Mouse (Mus musculus): ENCODE results near the gene Tpcn2.

Tpcn2 gene

DNA sequence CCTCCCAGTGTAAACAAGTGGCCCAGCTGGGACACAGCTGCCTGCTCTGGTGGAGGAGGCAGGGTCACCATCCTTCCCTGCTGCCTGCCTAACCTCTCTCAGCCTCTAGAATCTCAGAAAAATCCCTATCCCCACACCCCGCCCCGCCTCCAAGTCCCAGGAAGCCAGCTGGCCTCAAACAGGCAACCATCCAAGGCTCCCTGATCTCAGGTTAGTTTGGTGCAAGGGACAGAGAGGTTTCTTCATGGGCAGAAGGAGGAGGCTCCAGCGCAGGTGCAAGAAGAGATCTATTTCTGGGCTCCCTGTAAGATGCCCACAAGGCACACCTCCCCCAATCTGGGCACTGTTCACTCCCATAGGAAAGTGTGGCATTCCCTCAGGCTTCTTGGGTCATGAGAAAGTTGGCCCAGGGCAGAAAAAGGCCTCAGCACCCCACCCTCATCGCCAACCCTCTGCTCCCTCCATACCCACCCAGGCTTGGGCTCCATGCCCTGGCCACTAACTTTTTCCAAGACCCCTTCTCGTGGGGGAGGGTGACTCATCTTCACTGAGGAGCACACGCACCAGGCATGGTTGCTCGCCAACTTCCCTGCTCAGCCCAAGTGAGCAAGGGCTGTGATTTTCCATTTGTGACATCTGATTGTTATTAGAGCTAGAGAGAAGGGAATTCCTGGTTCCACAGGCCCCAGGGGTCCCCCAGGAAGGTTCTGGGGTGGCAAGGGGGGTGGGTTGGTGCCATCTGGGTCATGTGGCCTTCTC, 15.9 kb upstream of the Tpcn2 start:
- DNase-seq (ENCODE audit: low spot score) = no peak

DNA sequence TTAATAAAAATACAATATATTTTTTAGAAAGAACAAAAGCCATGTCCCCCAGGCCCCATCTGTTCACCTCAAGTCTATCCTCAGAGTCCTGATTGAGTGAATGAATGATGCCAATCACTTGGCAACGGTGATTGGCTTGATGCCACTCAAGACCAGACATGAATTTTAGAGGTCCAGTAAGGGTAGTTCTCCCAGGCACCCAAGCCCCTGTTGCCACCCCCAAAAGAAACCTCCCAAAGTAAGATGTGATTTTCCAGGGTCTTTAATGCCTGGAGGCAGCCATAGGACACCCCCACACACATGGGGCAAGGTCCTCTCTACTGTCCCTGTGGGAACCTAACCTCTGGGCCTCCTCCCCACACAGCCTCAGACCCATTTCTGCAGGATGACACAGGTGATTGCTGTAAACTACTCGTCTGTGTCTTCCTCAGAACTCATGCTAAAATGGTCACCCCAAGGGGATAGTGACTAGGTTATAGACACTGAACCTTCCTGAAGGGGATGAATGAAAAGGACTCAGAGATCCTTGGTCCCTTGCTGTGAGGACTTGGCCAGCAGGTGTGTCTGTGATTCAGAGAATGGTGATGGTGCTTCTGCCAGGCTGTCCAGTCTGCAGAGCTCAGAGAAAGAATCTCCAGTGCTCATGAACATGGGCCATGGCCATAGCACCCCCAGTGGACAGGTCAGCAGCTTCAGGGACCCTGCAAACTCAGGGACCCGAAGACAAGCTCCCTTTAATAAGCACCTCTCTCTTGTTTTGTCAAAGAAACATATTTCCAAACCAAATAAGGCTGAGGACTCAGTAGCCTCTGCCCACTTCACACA, 15.1 kb upstream of the Tpcn2 start:
- no peak for DNase-seq (ENCODE audit: low spot score)

DNA sequence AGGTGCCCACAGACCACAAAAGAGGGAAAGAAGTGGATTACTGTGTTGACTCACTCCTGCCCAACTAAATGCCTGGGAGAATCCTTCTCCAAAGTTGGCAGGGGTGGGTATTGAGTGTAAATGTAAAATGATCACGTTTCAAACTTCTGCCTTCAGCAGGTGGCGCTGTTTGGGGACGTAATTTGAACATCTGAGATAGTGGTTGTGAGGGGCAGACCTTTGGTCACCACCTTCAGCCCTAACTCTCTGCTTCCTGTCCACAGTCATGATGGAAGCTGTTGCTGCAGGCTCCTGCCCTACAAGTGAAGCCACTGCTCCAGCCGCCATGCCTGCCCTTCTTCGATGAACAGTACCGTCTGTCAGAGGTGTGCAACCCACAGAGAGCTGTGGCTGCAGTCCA, 10.0 kb upstream of the Tpcn2 start:
- no peak for DNase-seq (ENCODE audit: low spot score)

DNA sequence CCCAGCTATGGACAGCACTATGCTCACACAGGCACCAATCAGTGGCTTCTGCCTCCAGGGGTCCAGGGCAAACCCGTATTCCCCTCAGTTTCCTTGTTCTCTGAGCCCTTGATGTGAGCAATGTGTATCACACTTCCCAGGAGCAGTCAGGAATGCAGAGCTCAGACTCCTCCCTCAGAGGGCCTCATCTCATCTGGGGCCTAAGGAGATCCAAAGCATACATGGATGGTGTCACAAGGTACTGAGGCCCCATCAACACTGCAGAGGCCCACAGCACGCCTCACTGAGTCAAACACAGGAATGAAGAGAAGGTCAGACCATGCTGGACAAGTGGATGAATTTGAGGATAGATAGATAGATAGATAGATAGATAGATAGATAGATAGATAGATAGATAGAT, 8.9 kb upstream of the Tpcn2 start:
- no peak for DNase-seq (ENCODE audit: low spot score)

DNA sequence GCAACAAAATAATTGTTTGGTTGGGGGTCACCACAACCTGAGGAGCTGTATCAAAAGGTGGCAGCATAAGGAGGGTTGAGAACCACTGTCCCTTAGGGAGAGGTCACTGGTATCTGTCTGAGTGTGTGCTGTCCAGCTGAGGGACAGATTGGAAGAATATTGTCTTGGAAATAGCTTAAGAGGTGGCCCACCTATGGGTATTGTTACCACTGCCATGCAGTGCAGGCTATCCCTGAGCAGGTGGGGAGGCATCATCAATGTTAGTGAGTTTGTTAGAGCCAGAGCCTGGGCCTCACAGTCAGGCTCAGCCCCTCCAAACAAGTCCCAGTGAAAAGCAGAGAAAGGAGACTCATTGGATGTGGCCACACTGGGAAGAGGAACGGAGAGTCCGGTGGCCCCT, 8.0 kb upstream of the Tpcn2 start:
- DNase-seq (ENCODE audit: low spot score) = no peak

DNA sequence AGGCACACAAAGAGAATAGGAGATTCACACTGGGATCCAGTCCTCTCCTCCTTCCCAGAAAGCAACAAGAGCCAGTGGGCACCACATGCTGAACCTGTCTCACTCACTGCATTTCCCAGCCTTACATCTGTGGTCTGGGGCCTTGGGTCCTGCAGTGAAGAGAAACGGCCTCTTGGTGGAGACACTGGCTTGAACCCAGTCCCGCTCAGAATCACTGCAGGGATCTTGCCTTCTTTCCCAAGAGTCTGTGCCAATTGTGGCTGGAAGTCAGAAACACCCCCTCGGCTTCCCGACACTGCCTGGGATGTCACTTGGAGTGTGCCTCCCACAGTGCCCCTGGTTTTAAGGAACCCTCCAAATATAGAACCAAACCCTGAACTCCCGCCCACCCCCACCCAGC, 5.5 kb upstream of the Tpcn2 start:
- no peak for DNase-seq (ENCODE audit: low spot score)

DNA sequence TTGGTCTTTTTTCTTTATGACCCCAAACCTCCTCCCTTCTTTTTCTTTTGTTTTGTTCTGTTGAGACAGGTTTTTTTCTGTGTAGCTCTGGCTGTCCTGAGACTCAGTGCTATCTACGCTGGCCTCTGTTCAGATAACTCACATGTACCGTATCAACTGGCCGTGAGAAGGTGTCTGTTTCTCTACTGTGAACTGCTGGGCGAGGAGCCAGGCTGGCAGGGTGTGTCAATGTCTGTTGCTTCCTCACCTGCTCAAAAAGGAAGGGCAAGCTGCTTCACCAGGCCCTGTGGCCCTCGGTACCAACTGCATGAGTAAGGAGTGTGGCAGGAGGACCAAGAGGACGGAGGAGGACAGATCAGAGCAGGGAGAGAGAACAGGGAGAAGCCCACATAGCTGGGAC, 3.6 kb upstream of the Tpcn2 start:
- DNase-seq (ENCODE audit: low spot score) = no peak

DNA sequence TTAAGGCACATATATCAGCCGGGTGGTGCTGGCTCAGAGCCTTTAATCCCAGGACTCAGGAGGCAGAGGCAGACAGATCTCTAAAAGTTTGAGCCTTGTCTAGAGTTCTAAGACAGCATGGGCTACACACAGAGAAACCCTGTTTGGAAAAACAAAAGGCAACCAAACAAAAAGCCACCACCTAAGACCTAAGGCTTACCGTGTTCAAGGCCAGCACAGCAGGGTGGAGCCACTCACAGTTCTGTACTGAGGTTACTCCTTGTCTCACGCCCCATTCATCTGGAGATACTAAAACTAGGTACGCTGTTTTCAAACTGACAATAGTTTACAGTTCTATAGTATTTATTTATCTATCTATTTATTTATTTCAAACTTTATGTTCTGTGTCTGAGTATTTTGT, 1.7 kb upstream of the Tpcn2 start:
- DNase-seq (ENCODE audit: low spot score) = no peak

DNA sequence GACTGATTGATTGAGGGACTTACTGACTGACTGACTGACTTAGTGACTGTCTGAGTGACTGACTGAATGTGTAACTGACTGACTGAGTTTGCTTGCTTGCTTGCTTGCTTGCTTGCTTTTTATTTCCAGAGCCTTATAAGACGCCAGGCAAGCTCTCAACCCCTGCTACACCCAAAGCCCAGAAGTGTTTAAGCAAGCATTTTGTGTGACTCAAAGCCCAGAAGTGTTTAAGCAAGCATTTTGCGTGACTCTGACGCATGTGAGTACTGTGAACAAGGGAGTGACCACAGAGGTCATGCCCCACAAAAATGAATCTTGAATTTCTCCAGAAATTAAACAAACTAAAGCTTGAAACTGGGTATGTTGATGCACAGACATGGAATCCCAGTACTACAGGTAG, 482 bp upstream of the Tpcn2 start:
- DNase-seq (ENCODE audit: low spot score) = no peak

DNA sequence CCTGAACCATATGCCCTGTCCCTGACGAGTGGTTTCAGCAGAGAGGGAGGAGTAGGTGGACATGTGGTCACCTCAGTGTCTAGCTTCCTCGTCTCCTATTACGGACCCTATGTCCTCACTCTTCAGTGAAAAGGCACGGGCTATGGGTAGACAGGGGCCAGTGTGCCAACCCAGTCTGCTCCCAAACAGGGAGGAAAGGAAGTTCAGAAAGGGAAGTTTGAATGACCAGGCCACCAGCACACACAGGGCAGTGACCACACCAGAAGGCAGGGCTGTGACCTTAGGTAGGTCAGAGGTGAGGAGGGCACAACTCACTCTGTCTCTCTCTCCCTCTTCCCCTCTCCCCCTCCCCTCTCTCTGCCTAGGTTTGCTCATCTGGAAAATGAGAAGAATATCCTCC, 770 bp downstream of the Tpcn2 start:
- no peak for DNase-seq (ENCODE audit: low spot score)

DNA sequence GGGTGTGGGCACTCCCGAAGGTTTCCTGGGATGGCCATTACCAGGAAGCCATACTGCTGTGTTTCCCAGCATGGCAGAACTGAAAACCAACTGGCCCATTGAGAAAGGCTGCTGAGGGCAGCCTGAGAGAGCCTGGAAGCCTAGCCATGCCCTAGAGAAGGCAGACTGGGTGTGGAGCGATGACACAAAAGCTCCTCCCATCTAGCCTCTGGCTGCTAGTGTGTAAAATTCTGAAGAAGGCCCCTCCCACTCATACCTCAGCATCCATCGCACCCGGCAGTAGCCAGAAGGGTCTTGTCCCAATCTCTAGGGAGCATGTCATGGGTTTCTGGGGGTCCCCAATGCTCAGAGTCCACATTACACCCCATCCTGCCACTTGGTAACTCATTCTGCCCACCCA, 2.4 kb downstream of the Tpcn2 start:
- DNase-seq (ENCODE audit: low spot score) = no peak

DNA sequence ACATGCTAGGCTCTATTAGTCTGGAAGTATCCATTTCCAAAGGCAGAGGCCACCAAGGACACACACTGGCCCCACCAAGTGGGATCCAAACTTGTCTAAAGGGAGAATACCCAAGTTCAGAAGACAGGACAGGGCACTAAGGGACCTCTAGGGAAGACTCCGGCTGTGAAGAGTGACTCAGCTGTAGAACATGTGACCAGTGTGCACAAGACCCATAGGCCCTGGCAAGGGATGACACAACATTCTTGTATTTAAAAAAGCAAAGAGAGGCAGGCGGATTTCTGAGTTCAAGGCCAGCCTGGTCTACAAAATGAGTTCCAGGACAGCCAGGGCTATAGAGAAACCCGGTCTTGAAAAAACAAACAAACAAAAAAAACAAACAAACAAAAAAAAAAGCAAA, 8.3 kb downstream of the Tpcn2 start:
- no peak for DNase-seq (ENCODE audit: low spot score)

DNA sequence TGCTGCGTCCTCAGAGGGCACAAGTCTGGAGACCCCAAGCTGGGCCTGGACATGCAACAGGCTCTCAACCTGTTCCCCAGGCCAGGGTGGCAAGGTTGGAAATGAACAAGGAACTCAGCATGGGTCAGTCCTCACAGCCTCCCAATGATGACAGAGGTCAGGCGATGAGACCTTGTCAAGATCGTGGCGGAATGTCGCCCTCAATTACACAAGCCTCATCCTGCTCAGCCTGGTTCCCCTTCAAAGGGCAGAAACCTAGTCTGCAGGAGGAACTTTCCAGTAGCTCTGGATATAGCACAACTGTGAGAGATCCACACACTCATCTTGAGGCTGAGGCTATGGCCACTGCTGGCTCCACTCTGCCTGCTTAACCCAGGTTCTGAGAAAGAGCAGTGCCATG, 12.9 kb downstream of the Tpcn2 start:
- DNase-seq (ENCODE audit: low spot score) = no peak

DNA sequence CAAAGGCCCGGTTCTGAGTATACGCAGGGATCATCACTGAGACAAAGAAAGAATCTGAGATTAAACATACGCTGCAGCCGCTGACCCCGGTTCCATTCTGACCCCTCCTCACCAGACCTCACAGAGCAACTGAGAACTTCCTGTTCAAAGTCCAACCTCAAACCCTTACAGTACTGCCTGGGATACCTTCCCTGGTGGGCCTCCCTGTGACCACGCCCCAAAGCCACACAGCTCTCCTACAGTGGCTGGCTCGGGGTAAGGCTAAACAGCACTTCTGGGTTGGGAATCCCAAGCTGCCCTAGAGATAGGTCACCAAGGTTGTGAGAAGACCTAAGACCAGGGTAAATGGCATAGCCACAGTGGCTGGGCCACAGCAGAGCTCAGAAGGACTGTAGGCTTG, 14.9 kb downstream of the Tpcn2 start:
- no peak for DNase-seq (ENCODE audit: low spot score)

DNA sequence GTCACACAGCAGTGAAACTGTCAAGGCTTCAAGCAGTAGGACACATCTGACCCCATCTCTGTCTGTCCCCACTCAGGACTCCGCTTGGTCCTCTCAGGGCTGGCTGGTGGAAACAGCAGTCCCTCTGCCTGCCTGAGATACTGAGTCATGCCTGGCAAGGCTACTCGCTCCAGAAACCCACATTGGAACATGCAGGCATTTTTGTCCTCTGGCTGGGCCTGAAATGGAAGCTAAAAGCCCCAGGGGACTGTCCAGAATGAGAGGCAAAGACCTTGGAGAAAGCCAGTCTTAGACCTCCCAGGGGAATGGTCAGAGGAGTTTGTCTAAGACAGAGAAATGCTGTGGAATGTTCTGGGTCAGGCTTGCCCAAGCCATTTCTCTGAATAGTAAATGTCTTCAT, 17.8 kb downstream of the Tpcn2 start:
- DNase-seq (ENCODE audit: low spot score) = peak; percentile 21

DNA sequence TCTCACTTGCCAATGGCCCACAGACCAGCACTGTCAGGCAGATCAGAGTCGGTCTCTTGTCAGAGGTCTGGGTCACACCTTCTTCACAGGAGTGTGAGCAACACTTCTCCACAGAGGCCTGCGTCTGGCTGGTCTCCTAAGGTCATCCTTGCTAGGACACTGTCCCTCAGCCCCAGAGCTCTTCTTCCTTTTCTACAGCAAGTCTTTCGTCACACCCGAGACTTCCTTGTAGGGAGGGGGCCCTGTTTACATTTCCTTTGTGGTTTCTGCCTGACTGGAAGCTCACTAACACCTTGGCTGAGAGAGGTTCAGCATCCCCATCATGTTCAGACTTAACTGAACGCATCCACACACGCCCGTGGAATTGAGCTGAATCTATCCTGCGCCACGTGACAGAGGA, 19.6 kb downstream of the Tpcn2 start:
- no peak for DNase-seq (ENCODE audit: low spot score)

DNA sequence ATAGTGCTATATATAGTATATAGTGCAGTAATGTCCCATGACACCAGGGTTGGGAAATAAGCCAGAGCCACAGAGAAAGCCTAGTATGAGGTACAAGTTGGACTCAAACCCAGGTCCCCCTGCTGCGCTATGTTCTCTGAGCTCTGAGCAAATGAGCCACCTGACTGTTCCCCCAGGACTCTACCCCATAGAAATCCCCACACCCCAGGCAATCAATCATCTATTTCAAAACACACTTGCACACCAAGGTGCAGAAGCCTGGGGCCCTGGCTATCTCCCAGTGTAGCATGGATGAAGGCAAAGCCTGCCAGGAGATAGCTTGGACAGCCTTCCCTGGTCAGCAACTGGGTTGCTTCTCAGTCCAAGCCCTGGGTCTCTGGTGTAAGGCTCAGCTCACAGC, 27.7 kb downstream of the Tpcn2 start:
- no peak for DNase-seq (ENCODE audit: low spot score)

DNA sequence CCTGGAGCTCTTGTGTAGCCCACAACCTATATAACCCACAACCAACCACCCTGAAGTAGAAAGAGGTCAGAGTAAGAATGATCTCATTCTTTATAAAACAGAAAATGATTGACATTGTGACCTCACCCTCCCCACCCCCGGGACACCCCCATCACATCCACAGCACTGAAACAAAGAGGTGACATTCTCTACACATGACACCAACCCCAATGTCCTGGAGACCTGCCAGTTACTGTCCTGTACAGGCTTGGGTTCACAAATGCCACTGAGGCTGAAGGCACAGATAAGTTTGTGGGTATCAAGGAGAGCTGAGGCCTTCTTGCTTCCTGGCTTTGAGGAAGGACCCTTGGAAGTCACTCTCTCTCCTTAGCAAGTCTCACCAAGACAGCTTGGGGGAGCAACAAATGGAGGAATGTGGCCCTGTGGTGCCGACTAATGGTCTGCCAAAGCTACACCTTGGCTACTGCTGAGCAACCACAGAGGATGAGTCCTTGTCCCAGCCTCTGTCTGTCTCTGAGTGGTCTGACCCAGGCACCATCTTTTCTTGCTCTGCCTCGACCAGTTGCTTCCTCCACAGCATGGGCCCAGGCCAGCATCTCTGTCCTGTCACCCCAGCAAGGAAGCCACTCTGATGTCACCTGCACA, 29.7 kb downstream of the Tpcn2 start:
- no peak for DNase-seq (ENCODE audit: low spot score)

DNA sequence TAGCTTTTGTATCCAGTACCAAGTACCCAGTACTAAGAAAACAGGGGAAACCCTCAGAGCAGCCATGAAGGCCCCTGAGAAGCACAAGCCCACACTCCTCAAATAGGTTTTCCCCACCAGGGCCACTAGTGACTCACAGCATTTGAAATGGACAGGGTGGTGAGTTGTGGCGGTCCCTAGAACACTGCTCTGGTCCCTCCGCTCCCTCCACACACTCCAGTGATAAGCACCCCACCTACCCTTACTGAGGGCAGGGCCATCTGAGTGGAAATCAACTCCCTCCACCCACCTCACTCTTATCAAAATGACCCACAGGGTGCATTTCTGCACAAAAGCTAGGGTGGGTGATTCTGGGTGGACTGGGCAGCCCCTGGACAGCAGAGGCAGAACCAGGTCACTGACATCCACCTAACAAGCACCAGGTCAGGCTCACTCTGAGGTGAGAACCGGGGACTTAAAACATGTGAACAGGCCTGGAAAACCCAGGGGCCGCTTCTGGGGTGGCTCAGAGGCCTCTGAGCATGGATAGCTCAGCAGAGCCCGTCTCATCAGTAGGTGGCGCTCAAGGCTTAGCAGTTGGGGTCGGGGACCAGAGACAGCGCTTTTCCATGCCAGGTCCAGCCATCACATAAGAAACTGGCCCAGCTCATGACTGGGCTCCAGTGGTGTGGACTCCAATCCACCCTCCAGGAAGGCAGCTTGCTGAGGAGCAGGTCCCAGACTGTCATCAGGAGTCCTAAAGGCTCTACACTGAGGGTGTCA, 30.9 kb downstream of the Tpcn2 start:
- peak; percentile 77 for DNase-seq (ENCODE audit: low spot score)

DNA sequence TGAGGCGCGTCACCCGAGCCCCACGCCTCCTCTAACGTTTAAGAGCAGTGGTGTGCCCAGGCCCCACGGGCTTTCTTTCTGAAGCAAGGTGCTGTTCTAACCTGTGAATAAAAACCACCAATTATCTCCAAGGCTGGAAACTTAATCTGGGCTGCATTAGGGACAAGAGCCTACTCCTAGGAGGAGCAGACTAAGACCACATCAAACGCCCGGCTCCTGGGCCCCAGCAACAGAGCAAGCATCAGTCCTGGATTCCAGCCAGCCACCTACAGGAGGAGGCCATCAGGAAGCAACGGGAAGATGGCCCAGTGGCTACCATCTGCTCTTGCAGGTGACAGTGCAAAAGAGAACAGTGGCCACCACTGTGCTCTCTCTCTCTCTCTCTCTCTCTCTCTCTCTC, 33.6 kb downstream of the Tpcn2 start:
- no peak for DNase-seq (ENCODE audit: low spot score)

DNA sequence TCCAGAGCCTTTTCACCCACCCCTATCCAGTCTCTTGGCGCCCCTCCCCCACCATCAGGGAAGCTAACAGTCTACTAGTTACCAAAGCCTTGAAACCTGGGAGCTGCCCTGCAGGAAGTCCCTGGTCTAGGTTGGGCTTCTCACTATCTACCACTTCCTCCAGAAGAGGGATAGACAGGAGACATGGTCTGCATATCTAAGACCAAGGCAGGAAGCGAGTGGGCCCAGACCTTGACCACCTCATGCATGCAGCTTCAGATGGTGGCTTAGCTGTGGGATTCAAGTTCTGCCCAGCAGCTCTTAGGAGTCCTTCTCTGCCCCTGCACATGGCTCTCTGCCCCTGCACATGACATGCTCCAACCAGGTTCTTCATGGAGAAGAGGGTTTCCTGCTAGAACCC, 34.9 kb downstream of the Tpcn2 start:
- no peak for DNase-seq (ENCODE audit: low spot score)

Measured in ovary, postnatal 36 days (tissue).